Mouse (Mus musculus) midbrain, embryonic 12.5 days (tissue): Measurements from ENCODE around the gene Tjp3. TPM values are rescaled to one million over a fixed set of nuclear protein-coding genes. Genes with fewer than 3 reads are reported as not detected.

ENCODE experiments used
- ATAC-seq: fragments of 200-750 bp; cut with Nextera tagmentation; 2 replicates; pipeline ENCODE4 v1.8.0; 2017; ENCODE audit warnings: low read depth, moderate TSS enrichment, moderate library complexity; ENCODE audit not compliant: low FRiP score
- H3K27ac ChIP-seq: fragments of 300-500 bp; sonication (generic); replicated peaks from 2 replicates; pipeline ENCODE4 v1.5.1; 2016; ENCODE audit warnings: mild to moderate bottlenecking
- H3K27me3 ChIP-seq: fragments of 300-500 bp; sonication (generic); 2 replicates; pipeline ENCODE4 v1.6.1; 2016; ENCODE audit warnings: mild to moderate bottlenecking
- H3K36me3 ChIP-seq: fragments of 300-500 bp; sonication (generic); 2 replicates; pipeline ENCODE4 v1.6.1; 2016
- H3K4me1 ChIP-seq: fragments of 300-500 bp; sonication (generic); 2 replicates; pipeline ENCODE4 v1.6.1; 2016
- H3K4me2 ChIP-seq: fragments of 300-500 bp; sonication (generic); replicated peaks from 2 replicates; pipeline ENCODE4 v1.6.1; 2016; ENCODE audit warnings: mild to moderate bottlenecking, moderate library complexity
- H3K4me3 ChIP-seq: fragments of 300-500 bp; sonication (generic); 2 replicates; pipeline ENCODE4 v1.5.1; 2016; ENCODE audit warnings: mild to moderate bottlenecking
- H3K9ac ChIP-seq: fragments of 300-500 bp; sonication (generic); replicated peaks from 2 replicates; pipeline ENCODE4 v1.6.1; 2016; ENCODE audit warnings: mild to moderate bottlenecking, moderate library complexity
- H3K9me3 ChIP-seq: fragments of 300-500 bp; sonication (generic); 2 replicates; pipeline ENCODE4 v1.6.1; 2016; ENCODE audit warnings: mild to moderate bottlenecking
- WGBS: fragments of 180-500 bp; shearing (Covaris S2); methylation state at CpG from one replicate; pipeline ENCODE4 v1.1.7; 2016; 5-methylcytosine and 5-hydroxymethylcytosine counted together
- polyA plus RNA-seq: library from polyadenylated mRNA; unstranded; fragments of >200 nt; fragmentation: Nextera tagmentation; extraction: Ambion mirVana; gene quantifications from 2 replicates; pipeline ENCODE4 v1.2.1, GENCODE M21; 2016

The Tjp3 gene
- polyA plus RNA-seq, 1 experiment from 2014 or later: 7.5 TPM

DNA sequence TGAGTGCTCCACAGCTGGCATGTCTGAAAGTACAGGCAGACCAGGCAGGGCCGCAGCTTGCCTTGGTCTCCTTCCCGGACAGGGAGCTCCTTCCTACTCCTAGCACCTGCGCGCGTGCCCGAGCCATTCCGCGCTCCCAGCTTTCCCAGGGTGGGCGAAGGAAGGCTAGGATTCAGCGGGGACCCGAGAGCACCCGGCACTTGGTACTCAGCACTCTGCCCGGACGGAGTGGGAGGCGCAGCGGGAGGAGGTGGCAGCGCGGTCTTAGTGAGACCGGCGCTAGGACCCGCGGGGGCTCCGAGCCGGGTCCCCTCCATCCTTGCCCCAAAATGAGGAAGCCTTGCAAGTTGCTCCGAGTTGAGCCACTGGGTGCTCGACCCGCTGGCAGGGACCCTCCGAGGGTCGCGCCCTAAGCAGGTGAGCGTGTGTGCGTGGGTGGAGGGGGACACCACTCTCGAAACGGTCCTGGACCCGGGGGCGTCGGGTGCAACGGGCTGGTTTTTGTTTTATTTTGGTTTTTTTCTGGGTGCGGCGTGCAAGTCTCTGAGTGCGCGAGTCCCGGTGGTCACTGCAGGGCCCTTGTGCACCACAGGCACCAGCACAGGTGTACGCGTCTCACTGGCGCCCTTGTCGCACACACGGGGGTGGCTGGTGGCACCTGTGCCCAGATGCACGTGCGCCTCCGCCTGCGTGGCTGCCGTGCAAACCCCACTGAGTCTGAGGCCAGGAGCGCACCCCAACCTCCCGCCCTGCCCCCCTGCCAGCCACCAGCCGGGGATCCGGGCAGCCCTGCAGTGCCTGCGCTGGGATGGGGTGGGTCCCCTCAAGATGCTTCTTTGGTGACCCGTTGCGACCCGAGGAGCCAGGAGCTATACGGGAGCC, 34.0 kb downstream of the Tjp3 start:
- Histone ChIP-seq H3K4me3 (peak overlapping the region; percentile 47), H3K4me1 (peaks cover 31% of the 10 kb centered on the region), H3K9me3 (peaks cover 4% of the 10 kb centered on the region; the same call in 1 of the 2 replicates), H3K27ac (no peak overlapping the region), H3K27me3 (peaks cover 83% of the 10 kb centered on the region), H3K4me2 (peak overlapping the region; percentile 71), H3K9ac (peak overlapping the region; percentile 20), H3K36me3 (peaks cover 10% of the 10 kb centered on the region; the same call in 1 of the 2 replicates)
- ATAC-seq: no peak
- 2% methylated on average over 62 of the region's 62 CpGs for WGBS

DNA sequence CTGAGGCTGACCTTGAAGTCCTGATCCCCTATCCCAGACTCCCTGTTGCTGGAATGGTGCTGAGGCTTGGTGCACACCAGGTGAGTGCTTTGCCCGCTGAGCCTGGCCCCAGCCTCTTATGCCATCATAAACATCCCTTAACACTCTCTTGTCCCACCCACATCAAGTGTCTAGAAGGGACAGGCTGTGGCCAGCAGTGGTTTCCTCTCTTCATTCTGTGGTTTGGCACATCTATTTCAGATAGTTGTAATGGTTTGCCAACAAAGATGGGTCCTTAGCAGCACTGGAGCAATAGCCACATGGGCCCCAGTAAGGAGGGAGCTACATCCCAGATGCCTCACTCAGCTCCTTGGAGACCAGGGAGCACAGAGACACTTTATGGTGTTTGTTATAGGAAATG, 36.5 kb downstream of the Tjp3 start:
- Histone ChIP-seq H3K9me3 (no peaks in the 10 kb centered on the region), H3K27me3 (peaks cover 95% of the 10 kb centered on the region), H3K9ac (no peak overlapping the region), H3K27ac (no peak overlapping the region), H3K4me1 (peaks cover 35% of the 10 kb centered on the region), H3K36me3 (no peaks in the 10 kb centered on the region), H3K4me3 (no peak overlapping the region), H3K4me2 (no peak overlapping the region)
- ATAC-seq: no peak
- 61% methylated on average over 1 of the region's 1 CpGs for WGBS

DNA sequence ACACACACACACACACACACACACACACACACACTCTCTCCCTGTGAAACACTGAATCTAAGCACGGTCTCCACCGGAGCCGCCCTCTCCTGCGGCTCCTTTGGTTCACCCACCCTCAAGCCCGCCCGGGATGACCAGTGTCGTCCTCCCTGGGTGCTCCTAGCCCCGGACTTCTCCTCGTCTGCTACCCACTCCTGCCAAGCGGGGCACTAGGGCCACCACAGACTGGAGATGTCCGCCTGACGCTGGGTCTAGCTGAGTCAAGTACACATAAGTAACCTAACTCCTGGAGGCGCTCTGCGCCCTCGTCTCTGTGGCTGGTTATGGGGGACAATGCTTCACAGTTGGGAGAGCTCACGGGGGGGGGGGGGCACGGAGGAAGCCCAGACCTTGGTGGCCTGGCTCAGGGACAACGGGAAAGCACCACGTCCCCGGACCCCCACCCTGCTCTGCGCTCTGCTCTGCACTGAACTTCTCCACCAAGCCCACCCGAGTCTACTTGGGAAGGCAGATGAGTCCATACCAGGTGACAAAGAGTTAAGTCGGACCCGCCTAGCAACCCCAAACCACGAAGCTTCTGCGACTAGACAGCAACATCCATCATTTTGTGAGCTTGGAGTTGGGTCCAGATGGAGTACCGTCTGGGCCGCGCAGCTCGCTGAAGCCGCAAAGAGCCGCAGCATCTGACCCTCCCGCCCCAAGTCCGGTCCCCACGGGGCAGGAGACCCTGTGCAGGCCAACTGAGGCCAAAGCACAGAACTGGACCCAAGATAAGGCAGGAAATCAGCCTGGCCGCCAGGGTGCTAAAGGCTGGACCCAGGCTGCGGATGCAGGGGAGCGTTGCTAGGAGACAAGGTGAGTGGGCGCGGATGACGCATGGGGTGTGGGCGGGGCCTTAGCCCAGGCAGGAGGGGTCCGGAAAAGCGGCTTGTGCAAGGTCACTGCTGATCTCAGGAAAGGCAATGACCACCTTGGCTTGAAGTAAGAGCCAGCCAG, 38.7 kb downstream of the Tjp3 start, which contains the start of gene Matk:
Gene Matk (plus strand): TSS at position 512 of the 996 bp plus-strand sequence.
- peak; percentile 51 for ATAC-seq
- H3K4me3 ChIP-seq: peak within 1 kb of the TSS; percentile 19
- peak within 1 kb of the TSS; percentile 28 for H3K9ac ChIP-seq
- peak within 1 kb of the TSS; percentile 43 for H3K4me2 ChIP-seq
- H3K27ac ChIP-seq: no peak within 1 kb of the TSS
- WGBS: 8% methylated on average over 44 of the region's 44 CpGs
- H3K27me3 ChIP-seq: peaks cover 86% of the 10 kb centered on the region
- H3K4me1 ChIP-seq: peaks cover 22% of the 10 kb centered on the region
- 0 out of 2 replicates have a peak, but pooled peaks cover 4% of the 10 kb centered on the region for H3K36me3 ChIP-seq
- no peaks in the 10 kb centered on the region for H3K9me3 ChIP-seq

DNA sequence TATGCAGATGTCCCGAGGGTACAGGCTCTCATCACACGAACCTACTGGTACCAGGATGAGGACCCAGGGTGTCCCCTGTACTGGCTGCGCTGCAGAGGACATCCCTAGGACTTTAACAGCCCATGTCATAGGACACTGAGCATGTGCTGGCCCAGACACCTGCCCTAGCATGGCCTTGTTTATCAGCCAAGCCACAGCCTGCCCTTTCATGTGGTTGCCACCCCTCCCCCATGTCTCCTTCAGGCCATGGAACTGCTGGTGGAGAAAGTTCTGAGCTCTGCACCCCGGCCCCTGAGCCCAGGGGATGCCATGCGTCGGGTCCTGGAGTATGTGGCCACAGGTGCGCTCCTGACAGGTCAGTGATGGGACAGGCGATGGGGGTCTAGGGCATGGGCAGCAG, 41.9 kb downstream of the Tjp3 start:
- Histone ChIP-seq H3K36me3 (0 out of 2 replicates have a peak, but pooled peaks cover 4% of the 10 kb centered on the region), H3K4me2 (no peak overlapping the region), H3K9ac (no peak overlapping the region), H3K27me3 (peaks cover 63% of the 10 kb centered on the region), H3K4me1 (peaks cover 19% of the 10 kb centered on the region), H3K4me3 (no peak overlapping the region), H3K27ac (no peak overlapping the region), H3K9me3 (no peaks in the 10 kb centered on the region)
- 85% methylated on average over 8 of the region's 8 CpGs for WGBS
- ATAC-seq: no peak

DNA sequence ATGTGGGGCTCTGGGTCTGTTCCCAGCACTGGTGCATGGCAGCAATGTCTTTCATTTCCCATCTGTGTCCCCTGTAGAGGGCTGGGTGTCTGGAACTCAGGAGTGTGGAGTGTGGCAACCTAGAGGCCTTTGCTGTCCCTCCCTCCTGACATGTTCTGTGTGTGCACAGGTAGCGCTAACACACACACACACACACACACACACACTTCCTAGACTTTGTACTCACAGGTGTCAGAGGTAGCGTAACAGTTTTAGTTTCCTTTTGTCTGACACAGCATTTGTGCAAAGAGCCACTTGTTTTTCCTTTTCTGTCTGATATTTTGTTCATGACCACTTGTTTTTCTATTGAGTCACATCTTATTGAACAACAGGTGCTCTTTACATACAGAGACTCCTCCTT, 43.6 kb downstream of the Tjp3 start:
- WGBS: 92% methylated on average over 2 of the region's 2 CpGs
- no peak overlapping the region for H3K9ac ChIP-seq
- peaks cover 61% of the 10 kb centered on the region for H3K27me3 ChIP-seq
- H3K4me3 ChIP-seq: no peak overlapping the region
- peaks cover 13% of the 10 kb centered on the region for H3K4me1 ChIP-seq
- H3K9me3 ChIP-seq: no peaks in the 10 kb centered on the region
- H3K27ac ChIP-seq: no peak overlapping the region
- no peak overlapping the region for H3K4me2 ChIP-seq
- no peak for ATAC-seq
- 0 out of 2 replicates have a peak, but pooled peaks cover 4% of the 10 kb centered on the region for H3K36me3 ChIP-seq

DNA sequence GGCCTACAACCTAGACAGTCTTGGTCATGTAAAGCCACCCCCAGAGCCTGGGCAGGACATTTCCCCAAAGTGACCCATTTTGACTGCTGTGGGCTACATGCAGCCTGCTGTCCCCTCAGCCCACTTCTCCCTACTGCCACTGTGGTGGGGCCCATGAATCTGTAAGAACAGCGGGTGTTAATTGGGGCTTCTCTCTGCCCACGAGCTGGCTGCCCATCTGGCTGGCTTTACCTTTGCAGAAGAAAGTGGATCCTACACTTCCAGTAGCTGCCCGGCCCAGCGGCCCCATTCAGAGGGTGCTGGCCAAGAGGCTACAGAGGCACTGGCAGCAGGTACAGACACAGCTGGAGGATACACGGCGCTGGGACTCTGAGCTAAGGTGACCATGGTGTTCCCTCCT, 46.2 kb downstream of the Tjp3 start:
- Histone ChIP-seq H3K4me1 (peaks cover 5% of the 10 kb centered on the region), H3K4me2 (no peak overlapping the region), H3K9ac (no peak overlapping the region), H3K9me3 (no peaks in the 10 kb centered on the region), H3K27ac (no peak overlapping the region), H3K27me3 (peaks cover 54% of the 10 kb centered on the region), H3K4me3 (no peak overlapping the region), H3K36me3 (0 out of 2 replicates have a peak, but pooled peaks cover 4% of the 10 kb centered on the region)
- WGBS: 78% methylated on average over 6 of the region's 6 CpGs
- ATAC-seq: no peak

DNA sequence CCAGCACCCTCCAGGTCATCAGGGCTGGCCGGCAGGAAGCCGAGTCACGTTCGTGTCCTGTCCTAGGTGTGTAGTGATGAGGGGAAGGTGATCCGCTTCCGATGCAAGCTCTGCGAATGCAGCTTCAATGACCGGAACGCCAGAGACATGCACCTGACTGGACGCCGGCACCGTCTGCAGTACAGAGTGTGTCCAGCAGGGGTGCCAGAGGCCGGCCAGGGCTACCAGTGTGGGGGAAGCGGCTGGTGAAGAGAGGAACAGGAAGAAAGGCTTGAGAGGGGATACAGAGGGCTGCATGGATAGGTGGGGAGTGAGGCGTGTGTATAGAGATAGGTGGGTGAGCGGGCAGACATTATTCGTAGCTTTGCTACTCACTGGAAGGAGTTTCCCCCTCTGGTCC, 46.8 kb downstream of the Tjp3 start:
- peaks cover 11% of the 10 kb centered on the region for H3K4me1 ChIP-seq
- 0 out of 2 replicates have a peak, but pooled peaks cover 4% of the 10 kb centered on the region for H3K36me3 ChIP-seq
- no peak overlapping the region for H3K9ac ChIP-seq
- H3K27me3 ChIP-seq: peaks cover 60% of the 10 kb centered on the region
- 9% methylated on average over 17 of the region's 17 CpGs for WGBS
- H3K27ac ChIP-seq: no peak overlapping the region
- H3K4me2 ChIP-seq: no peak overlapping the region
- H3K4me3 ChIP-seq: no peak overlapping the region
- H3K9me3 ChIP-seq: no peaks in the 10 kb centered on the region
- peak; percentile 61 for ATAC-seq

DNA sequence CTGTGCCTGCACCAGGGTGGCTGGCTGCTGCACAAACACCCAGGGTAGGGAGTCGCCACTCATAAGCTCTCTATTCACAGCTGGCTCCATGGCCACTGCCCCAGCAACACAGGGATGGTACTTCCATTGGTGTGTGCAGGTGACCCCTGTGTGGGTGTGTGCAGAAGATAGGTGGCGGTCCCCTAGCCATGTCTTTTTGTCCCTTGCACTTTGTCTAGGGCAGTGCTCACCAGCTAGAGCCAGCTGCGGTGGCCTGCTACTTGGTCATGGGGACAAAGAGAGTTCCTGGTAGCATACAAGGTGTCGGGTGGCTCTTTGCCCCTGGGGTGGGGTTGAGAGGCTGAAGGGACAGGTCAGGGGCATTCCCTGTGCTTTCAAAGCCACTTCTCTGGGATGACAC, 47.2 kb downstream of the Tjp3 start:
- Histone ChIP-seq H3K9ac (no peak overlapping the region), H3K36me3 (0 out of 2 replicates have a peak, but pooled peaks cover 4% of the 10 kb centered on the region), H3K27ac (no peak overlapping the region), H3K27me3 (peaks cover 62% of the 10 kb centered on the region), H3K4me3 (no peak overlapping the region), H3K9me3 (no peaks in the 10 kb centered on the region), H3K4me2 (no peak overlapping the region), H3K4me1 (peaks cover 12% of the 10 kb centered on the region)
- peak; percentile 1; the same call in 1 of the 2 replicates for ATAC-seq
- WGBS: 79% methylated on average over 4 of the region's 4 CpGs

DNA sequence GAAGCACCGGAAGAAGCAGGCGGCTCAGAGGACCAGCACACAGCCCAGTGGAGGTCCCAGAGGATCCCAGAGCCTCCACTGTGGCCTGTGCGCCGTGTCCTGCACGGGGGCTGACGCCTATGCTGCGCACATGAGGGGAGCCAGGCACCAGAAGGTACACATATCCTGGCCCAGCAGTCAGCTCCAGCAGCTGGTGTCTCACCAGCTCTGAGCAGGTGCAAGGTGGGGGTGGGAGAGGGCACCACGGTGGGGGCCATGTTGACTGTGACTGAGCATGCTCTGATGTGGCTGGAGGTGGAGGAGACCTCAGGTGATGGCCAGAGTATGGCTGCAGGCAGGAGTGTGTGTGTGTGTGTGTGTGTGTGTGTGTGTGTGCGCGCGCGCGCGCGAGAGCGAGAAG, 49.4 kb downstream of the Tjp3 start:
- no peak for ATAC-seq
- Histone ChIP-seq H3K4me2 (no peak overlapping the region), H3K27me3 (peaks cover 55% of the 10 kb centered on the region), H3K27ac (no peak overlapping the region), H3K9ac (no peak overlapping the region), H3K4me3 (no peak overlapping the region), H3K4me1 (peaks cover 12% of the 10 kb centered on the region), H3K36me3 (no peaks in the 10 kb centered on the region), H3K9me3 (no peaks in the 10 kb centered on the region)
- WGBS: 92% methylated on average over 16 of the region's 16 CpGs

DNA sequence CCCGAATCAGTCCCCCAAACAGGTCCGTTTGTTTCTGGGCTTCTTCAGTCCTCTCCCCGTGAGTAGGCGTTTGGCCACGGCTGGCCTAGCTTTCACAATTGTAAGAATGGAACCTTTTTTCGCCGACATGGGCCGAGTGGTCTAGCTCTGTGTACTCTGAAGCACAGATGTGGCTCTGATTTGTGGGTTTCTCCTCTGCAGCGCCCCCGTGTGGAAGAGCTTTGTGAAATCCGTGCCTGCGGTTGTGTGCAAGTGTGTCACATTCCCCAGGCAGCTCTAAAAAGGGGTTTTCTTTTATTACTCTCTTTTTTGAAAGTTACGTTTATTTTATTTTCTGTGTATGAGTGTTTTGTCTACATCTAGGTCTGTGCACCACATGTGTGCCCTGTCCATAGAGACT, 50.5 kb downstream of the Tjp3 start:
- Histone ChIP-seq H3K4me2 (no peak overlapping the region), H3K4me1 (peaks cover 12% of the 10 kb centered on the region), H3K4me3 (no peak overlapping the region), H3K9me3 (no peaks in the 10 kb centered on the region), H3K27me3 (peaks cover 56% of the 10 kb centered on the region), H3K36me3 (no peaks in the 10 kb centered on the region), H3K9ac (no peak overlapping the region), H3K27ac (no peak overlapping the region)
- no peak for ATAC-seq
- WGBS: 25% methylated on average over 13 of the region's 13 CpGs

DNA sequence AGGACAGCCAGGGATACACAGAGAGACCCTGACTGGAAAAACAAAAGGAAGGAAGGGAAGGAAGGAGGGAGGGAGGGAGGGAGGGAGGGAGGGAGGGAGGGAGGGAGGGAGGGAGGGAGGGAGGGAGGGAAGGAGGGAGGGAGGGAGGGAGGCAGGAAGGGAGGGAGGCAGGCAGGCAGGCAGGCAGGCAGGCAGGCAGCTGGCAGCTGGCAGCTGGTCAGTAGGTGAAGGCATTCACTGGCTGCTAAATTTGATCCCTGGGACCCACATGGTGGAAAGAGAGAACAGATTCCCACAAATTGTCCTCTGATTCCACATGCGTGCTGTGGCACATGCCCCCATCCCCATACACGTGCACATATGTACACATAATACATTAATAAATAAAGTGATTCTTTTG, 52.8 kb downstream of the Tjp3 start:
- H3K27ac ChIP-seq: no peak overlapping the region
- peaks cover 11% of the 10 kb centered on the region for H3K4me1 ChIP-seq
- no peaks in the 10 kb centered on the region for H3K36me3 ChIP-seq
- no peaks in the 10 kb centered on the region for H3K9me3 ChIP-seq
- H3K4me2 ChIP-seq: no peak overlapping the region
- peaks cover 50% of the 10 kb centered on the region for H3K27me3 ChIP-seq
- H3K4me3 ChIP-seq: no peak overlapping the region
- ATAC-seq: no peak
- WGBS: 83% methylated on average over 2 of the region's 2 CpGs
- H3K9ac ChIP-seq: no peak overlapping the region
